Comparison of ENCODE assay signal across 8 mouse cellular contexts in genomic region chr5:125488116-125488455, GRCm38 (mm10). TPM values are rescaled to one million over a fixed set of nuclear protein-coding genes. Genes with fewer than 3 reads are reported as not detected.
DNase-seq lines count a peak whose midpoint lies in the region; ATAC-seq and TF ChIP-seq lines count a peak whose summit lies in the region.

No protein-coding gene starts in this region.

- H3K4me3 ChIP-seq in kidney, embryonic 15.5 days (replicated peaks): no peak overlapping the region
- H3K4me3 ChIP-seq in C2C12 (ENCODE audit: insufficient read depth, poor library complexity, severe bottlenecking): no peak overlapping the region
- H3K4me3 ChIP-seq in embryonic facial prominence, embryonic 10.5 days: no peak overlapping the region
- no peak overlapping the region for H3K4me3 ChIP-seq in liver, postnatal 0 days (ENCODE audit: low read depth, low read length)

- H3K9me3 ChIP-seq in kidney, embryonic 15.5 days (replicated peaks): no peaks in the 10 kb centered on the region
- H3K9me3 ChIP-seq in embryonic facial prominence, embryonic 10.5 days: no peaks in the 10 kb centered on the region
- no peaks in the 10 kb centered on the region for H3K9me3 ChIP-seq in liver, postnatal 0 days (ENCODE audit: low read length)

- peaks cover 55% of the 10 kb centered on the region for H3K36me3 ChIP-seq in kidney, embryonic 15.5 days
- peaks cover 51% of the 10 kb centered on the region for H3K36me3 ChIP-seq in C2C12 (ENCODE audit: control insufficient read depth, insufficient read depth)
- peaks cover 88% of the 10 kb centered on the region for H3K36me3 ChIP-seq in embryonic facial prominence, embryonic 10.5 days (replicated peaks)
- H3K36me3 ChIP-seq in liver, postnatal 0 days (replicated peaks; ENCODE audit: insufficient read depth, low read length): peaks cover 32% of the 10 kb centered on the region

- peaks cover 20% of the 10 kb centered on the region for H3K4me1 ChIP-seq in kidney, embryonic 15.5 days
- H3K4me1 ChIP-seq in embryonic facial prominence, embryonic 10.5 days: peaks cover 13% of the 10 kb centered on the region
- H3K4me1 ChIP-seq in liver, postnatal 0 days (ENCODE audit: insufficient read depth): peaks cover 8% of the 10 kb centered on the region

- H3ac ChIP-seq in C2C12 (ENCODE audit: control insufficient read depth, insufficient read length, low read depth): no peak overlapping the region

- H3K79me2 ChIP-seq in C2C12 (ENCODE audit: control insufficient read depth, insufficient read depth): peaks cover 2% of the 10 kb centered on the region

- no peak overlapping the region for H3K9ac ChIP-seq in kidney, embryonic 15.5 days
- no peak overlapping the region for H3K9ac ChIP-seq in liver, postnatal 0 days (replicated peaks)

- no peaks in the 10 kb centered on the region for H3K27me3 ChIP-seq in kidney, embryonic 15.5 days
- no peaks in the 10 kb centered on the region for H3K27me3 ChIP-seq in C2C12 (ENCODE audit: control insufficient read depth, insufficient read depth, insufficient read length)
- H3K27me3 ChIP-seq in embryonic facial prominence, embryonic 10.5 days (replicated peaks; ENCODE audit: low read depth, poor library complexity, severe bottlenecking): no peaks in the 10 kb centered on the region
- H3K27me3 ChIP-seq in liver, postnatal 0 days (ENCODE audit: insufficient read depth, low read length): no peaks in the 10 kb centered on the region

- H3K27ac ChIP-seq in kidney, embryonic 15.5 days: peak overlapping the region; percentile 85
- H3K27ac ChIP-seq in embryonic facial prominence, embryonic 10.5 days (replicated peaks): no peak overlapping the region
- no peak overlapping the region for H3K27ac ChIP-seq in liver, postnatal 0 days (ENCODE audit: low read depth)

- no peaks in the 10 kb centered on the region for H3K79me3 ChIP-seq in C2C12 (ENCODE audit: low read depth)

- ATAC-seq in kidney, embryonic 15.5 days (replicated peaks; ENCODE audit: low FRiP score): peak; percentile 78
- ATAC-seq in liver, postnatal 0 days: no peak

- no peak for DNase-seq in kidney, adult 9 months
- peak; percentile 34 for DNase-seq in embryonic facial prominence, embryonic 10.5 days (ENCODE audit: low spot score)
- no peak for DNase-seq in liver, postnatal 0 days
- no peak for DNase-seq in urinary bladder, postnatal 25 days (ENCODE audit: low spot score)
- no peak for DNase-seq in right cerebral cortex, postnatal 25 days
- DNase-seq in ovary, adult 18-20 months (ENCODE audit: low spot score): no peak

- no peak for TF ChIP-seq EP300 in liver, postnatal 0 days (IDR thresholded peaks at IDR 0.05; ENCODE audit: low read depth)

- peak overlapping the region; percentile 8; the same call in 1 of the 2 replicates for H3K4me2 ChIP-seq in kidney, embryonic 15.5 days
- H3K4me2 ChIP-seq in liver, postnatal 0 days (ENCODE audit: low read depth, low read length): no peak overlapping the region

- TF ChIP-seq CTCF in C2C12 (IDR thresholded peaks at IDR 0.05; ENCODE audit: control insufficient read depth, insufficient read depth, insufficient read length): no peak
- TF ChIP-seq CTCF in liver, postnatal 0 days (IDR thresholded peaks at IDR 0.05; ENCODE audit: low read depth): peak; percentile 56

- WGBS in kidney, embryonic 15.5 days: 41% methylated on average over 4 of the region's 4 CpGs
- 75% methylated on average over 4 of the region's 4 CpGs for WGBS in embryonic facial prominence, embryonic 10.5 days
- WGBS in liver, postnatal 0 days (ENCODE audit: insufficient replicate concordance): 62% methylated on average over 4 of the region's 4 CpGs

TF ChIP-seq in C2C12, 6 proteins besides CTCF, POLR2A, EP300 and RAD21:
- peak; percentile 79 for TF ChIP-seq MAX (IDR thresholded peaks at IDR 0.05)
- no peak for TF ChIP-seq USF1 (IDR thresholded peaks at IDR 0.05; ENCODE audit: low read depth)
- no peak for TF ChIP-seq MYOG (IDR thresholded peaks at IDR 0.05; ENCODE audit: control insufficient read depth, extremely low read depth, insufficient read length)
- TF ChIP-seq MYOD1 (IDR thresholded peaks at IDR 0.05; ENCODE audit: control insufficient read depth, insufficient read length, low read depth): no peak
- no peak for TF ChIP-seq CEBPB (IDR thresholded peaks at IDR 0.05; ENCODE audit: low read depth)

RNA-seq across cellular contexts. Expression of gene Aacs, which starts 12.5 kb away (rescaled TPM):
- 36.0 and 40.7 TPM in 2 replicates for polyA plus RNA-seq in kidney, embryonic 15.5 days (2015; fragmentation: Nextera tagmentation; extraction: Ambion mirVana)
- 53.3 TPM for polyA plus RNA-seq in C2C12 (2012; fragmentation: generic; extraction: Trizol)
- 51.2 and 60.1 TPM in 2 replicates for polyA plus RNA-seq in embryonic facial prominence, embryonic 10.5 days (2016; fragmentation: Nextera tagmentation; extraction: Ambion mirVana)
- polyA plus RNA-seq in liver, postnatal 0 days (2015; fragmentation: Nextera tagmentation; extraction: Ambion mirVana): 3.8 and 4.6 TPM in 2 replicates

RNA-seq across cellular contexts. Expression of gene Tmem132b, which starts 43.5 kb away (rescaled TPM):
- 0.32 and 0.36 TPM in 2 replicates for polyA plus RNA-seq in kidney, embryonic 15.5 days (2015; fragmentation: Nextera tagmentation; extraction: Ambion mirVana)
- under 0.01 TPM for polyA plus RNA-seq in C2C12 (2012; fragmentation: generic; extraction: Trizol)
- 0.23 and 0.34 TPM in 2 replicates for polyA plus RNA-seq in embryonic facial prominence, embryonic 10.5 days (2016; fragmentation: Nextera tagmentation; extraction: Ambion mirVana)
- not detected in 2 replicates for polyA plus RNA-seq in liver, postnatal 0 days (2015; fragmentation: Nextera tagmentation; extraction: Ambion mirVana)

RNA-seq across cellular contexts. Expression of gene Bri3bp, which starts 46.7 kb away (rescaled TPM):
- polyA plus RNA-seq in kidney, embryonic 15.5 days (2015; fragmentation: Nextera tagmentation; extraction: Ambion mirVana): 41.5 and 42.0 TPM in 2 replicates
- polyA plus RNA-seq in C2C12 (2012; fragmentation: generic; extraction: Trizol): 29.4 TPM
- 50.9 and 52.2 TPM in 2 replicates for polyA plus RNA-seq in embryonic facial prominence, embryonic 10.5 days (2016; fragmentation: Nextera tagmentation; extraction: Ambion mirVana)
- polyA plus RNA-seq in liver, postnatal 0 days (2015; fragmentation: Nextera tagmentation; extraction: Ambion mirVana): 20.2 and 20.9 TPM in 2 replicates

RNA-seq across cellular contexts. Expression of gene Dhx37, which starts 54.2 kb away (rescaled TPM):
- polyA plus RNA-seq in kidney, embryonic 15.5 days (2015; fragmentation: Nextera tagmentation; extraction: Ambion mirVana): 13.3 and 15.6 TPM in 2 replicates
- polyA plus RNA-seq in C2C12 (2012; fragmentation: generic; extraction: Trizol): 25.2 TPM
- polyA plus RNA-seq in embryonic facial prominence, embryonic 10.5 days (2016; fragmentation: Nextera tagmentation; extraction: Ambion mirVana): 24.1 and 24.2 TPM in 2 replicates
- 3.3 and 3.4 TPM in 2 replicates for polyA plus RNA-seq in liver, postnatal 0 days (2015; fragmentation: Nextera tagmentation; extraction: Ambion mirVana)
